Mouse (Mus musculus) cortical plate, adult 2 months (tissue): ENCODE results near the gene Gse1.

ENCODE experiments used
- CTCF ChIP-seq: fragments of 200-500 bp; IDR thresholded peaks from 2 replicates; pipeline ENCODE4 v1.5.1; 2011; ENCODE audit warnings: mild to moderate bottlenecking, control low read depth, low read length; ENCODE audit not compliant: insufficient read depth; ENCODE audit errors: extremely low read depth
- POLR2A ChIP-seq: fragments of 200-500 bp; IDR thresholded peaks from 2 replicates; pipeline ENCODE4 v1.6.1; 2011; ENCODE audit warnings: mild to moderate bottlenecking, low read length, control low read depth; ENCODE audit not compliant: insufficient read depth; ENCODE audit errors: extremely low read depth

- TF ChIP-seq CTCF (no peak), POLR2A (no peak)
Measured at GRCm38 (mm10) chr8:120525832-120526231, 297.6 kb downstream of the Gse1 start.
